Mouse (Mus musculus): ENCODE measurements around the gene Tns1.

DNA sequence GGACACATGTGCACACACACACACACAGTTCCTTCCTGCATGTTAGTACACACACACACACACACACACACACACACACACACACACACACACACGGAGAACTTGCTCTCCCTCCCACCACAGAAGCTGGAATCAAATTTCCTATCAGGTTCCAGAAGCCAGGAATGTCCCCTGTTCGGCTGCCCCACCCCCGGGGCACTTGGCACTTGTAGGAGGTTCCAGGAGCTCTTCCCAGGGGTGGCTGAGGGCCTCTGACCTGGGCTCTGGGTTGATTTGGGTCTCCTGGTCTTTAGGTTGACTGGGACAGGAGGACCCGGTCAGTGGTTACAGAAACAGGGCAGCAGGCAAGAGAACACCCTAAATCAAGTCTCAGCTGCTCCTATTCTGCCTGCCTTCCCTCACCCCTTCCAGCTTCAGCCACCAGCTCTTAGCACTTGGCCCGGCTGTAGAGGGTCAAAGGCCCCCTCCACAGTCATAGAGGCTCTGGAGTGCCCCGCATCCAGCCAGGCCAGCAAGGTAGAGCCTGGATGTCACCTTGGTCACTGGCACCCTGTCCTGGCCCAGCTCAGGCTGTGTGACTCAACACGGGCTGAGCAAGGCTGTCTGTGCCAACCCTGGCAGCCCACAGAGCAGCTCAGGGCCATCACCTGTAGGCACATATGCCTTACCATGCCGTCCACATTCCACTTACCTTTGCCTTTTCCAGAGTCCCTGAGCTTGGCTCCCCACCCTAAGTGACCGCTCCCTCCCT is 55.0 kb downstream of the Tns1 start:
- TF ChIP-seq POLR2A (IDR thresholded peaks at IDR 0.05; ENCODE audit: insufficient read length, low read depth), result no peak
- no peak for TF ChIP-seq CEBPB (IDR thresholded peaks at IDR 0.05; ENCODE audit: insufficient read depth, poor library complexity, severe bottlenecking)
- no peak for TF ChIP-seq POLR2AphosphoS2 (IDR thresholded peaks at IDR 0.05; ENCODE audit: insufficient read length, low read depth)
- no peak for TF ChIP-seq REST (IDR thresholded peaks at IDR 0.05; ENCODE audit: insufficient read depth, insufficient read length)
- TF ChIP-seq USF1 (IDR thresholded peaks at IDR 0.05; ENCODE audit: low read depth), result no peak
- no peak for TF ChIP-seq MAX (IDR thresholded peaks at IDR 0.05; ENCODE audit: low read depth)
- TF ChIP-seq MYOD1 (IDR thresholded peaks at IDR 0.05; ENCODE audit: control insufficient read depth in 1 of 3, insufficient read length in 2 of 3, low read depth in 2 of 3), result no peak
- TF ChIP-seq MYOG (IDR thresholded peaks at IDR 0.05; ENCODE audit: control insufficient read depth in 1 of 3, insufficient read depth in 1 of 3, insufficient read length in 2 of 3, low read depth in 2 of 3), result peak in 1 of 3 experiments; percentile 17
- no peak for TF ChIP-seq TCF12 (IDR thresholded peaks at IDR 0.05; ENCODE audit: insufficient read depth, poor library complexity, severe bottlenecking)
- no peak for TF ChIP-seq E2F4 (IDR thresholded peaks at IDR 0.05; ENCODE audit: insufficient read depth)
